17 mouse cellular contexts compared by ENCODE assay signal in the genomic region with DNA sequence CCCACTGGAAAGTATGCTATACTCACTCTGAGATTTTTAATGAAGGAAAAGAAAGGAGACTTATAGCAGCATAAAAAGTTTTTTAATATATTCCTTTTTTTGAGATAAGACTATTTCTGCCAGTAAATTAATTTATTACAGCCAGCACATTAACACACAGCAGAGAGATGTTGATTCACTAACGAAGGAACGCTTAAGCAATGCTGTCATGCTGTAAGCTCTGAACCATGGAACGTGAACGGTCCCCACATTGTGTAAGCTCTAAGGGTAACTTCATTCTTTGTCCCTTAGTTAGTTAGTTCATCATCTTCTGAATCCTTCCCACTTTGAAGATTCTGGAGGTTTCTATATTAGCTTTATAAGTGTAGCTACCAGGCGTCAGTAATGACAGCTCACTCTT.
"Had no signal": no experiment of that assay in that cellular context is flagged by ENCODE, and none has a peak within 500 bp of the region (broad histone marks: within the 10 kb centered on the region; RNA-seq: fewer than 3 reads in every experiment).

No protein-coding gene starts in this region.

- H3K4me2 ChIP-seq: limb, embryonic 12.5 days; limb, embryonic 15.5 days; liver, embryonic 11.5 days; lung, embryonic 14.5 days had no signal

- ATAC-seq: liver, postnatal 0 days; lung, postnatal 0 days had no signal

- DNase-seq: kidney, adult 18-20 months; kidney, adult 9 months; kidney, postnatal 14 days; kidney, postnatal 4 days; left cerebral cortex, postnatal 4 days; liver, postnatal 0 days; lung, embryonic 14.5 days; right cerebral cortex, postnatal 25 days; thymus, adult 18-20 months; thymus, postnatal 36 days had no signal

- H3K9ac ChIP-seq: limb, embryonic 12.5 days; limb, embryonic 15.5 days; liver, embryonic 14.5 days; liver, postnatal 0 days; lung, embryonic 14.5 days; neural tube, embryonic 13.5 days had no signal

- H3K36me3 ChIP-seq: limb, embryonic 12.5 days; limb, embryonic 15.5 days; neural tube, embryonic 13.5 days had no signal

- H3K27me3 ChIP-seq: limb, embryonic 12.5 days; limb, embryonic 15.5 days; neural tube, embryonic 13.5 days had no signal

- H3K27ac ChIP-seq: limb, embryonic 12.5 days; limb, embryonic 15.5 days; liver, embryonic 14.5 days; macrophage had no signal

- H3K9me3 ChIP-seq: limb, embryonic 12.5 days; limb, embryonic 15.5 days; neural tube, embryonic 13.5 days had no signal

- H3K4me3 ChIP-seq: limb, embryonic 12.5 days; limb, embryonic 15.5 days; neural tube, embryonic 13.5 days had no signal

- H3K4me1 ChIP-seq: limb, embryonic 12.5 days; limb, embryonic 15.5 days had no signal
